Mouse (Mus musculus) urinary bladder, postnatal 4 days (tissue): ENCODE measurements around the gene Samd4b.
A peak's percentile ranks its signal among the peaks of the same experiment; 100 is the strongest.
"Not testable (repeated sequence)": the region's sequence is repeated elsewhere in the genome, so short reads cannot be mapped to it uniquely, and the experiment has no call there.

Experiments
- DNase-seq, 2 experiments: peaks; one replicate each; pipeline ENCODE4 v3.0.0; 2021 to 2022; ENCODE audit warnings: low spot score in 2 of 2

The Samd4b gene

DNA sequence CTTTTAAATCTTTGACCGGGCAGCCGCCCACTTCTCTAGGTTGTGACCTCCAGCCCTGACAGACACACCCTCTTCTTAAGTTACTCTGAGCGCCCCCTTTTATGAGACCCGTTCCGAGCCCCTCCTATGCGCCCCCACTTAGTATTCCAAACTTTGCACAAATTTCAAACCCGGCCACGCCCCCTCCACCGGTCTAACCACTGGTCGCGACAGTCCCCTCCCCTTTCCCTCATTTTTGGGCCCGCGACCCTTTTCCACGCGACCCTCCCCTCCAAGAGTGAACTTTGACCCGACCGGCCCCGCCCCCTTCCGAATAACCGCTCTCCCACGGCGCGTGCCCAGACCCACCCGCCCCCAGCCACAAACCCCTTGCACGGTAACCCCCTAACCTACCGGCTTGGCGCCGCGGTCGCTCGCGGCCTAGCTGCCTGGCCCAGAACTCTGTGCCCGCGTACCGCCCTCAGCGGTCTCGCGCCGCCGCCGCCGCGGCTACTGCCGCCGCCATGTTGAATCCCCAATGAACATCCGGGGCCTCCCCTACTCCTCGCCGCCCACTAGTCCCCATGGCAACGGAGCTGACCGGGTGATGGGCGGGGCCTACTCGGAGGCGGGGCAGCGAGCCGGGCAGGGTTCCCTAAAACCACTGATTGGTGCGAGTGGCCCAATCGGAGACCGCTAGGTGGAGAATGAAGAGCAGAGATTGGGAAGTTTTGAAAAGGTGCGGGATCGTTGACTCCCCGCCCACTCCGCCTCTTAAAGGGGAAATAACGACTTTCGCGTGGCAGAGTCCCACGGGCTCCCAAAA, at the start of gene Samd4b, which contains the start of gene Pak4:
Gene Samd4b, minus strand, starts transcription at position 503 of the 805 bp plus-strand sequence.
Gene Pak4, minus strand, starts transcription at position 544 of the 805 bp plus-strand sequence.
- peak; percentile 99 to 100 for DNase-seq

- DNase-seq = no peak
Measured at GRCm38 (mm10) chr7:28647016-28647415, 49.1 kb upstream of the Samd4b start.

- DNase-seq = no peak
Measured at GRCm38 (mm10) chr7:28645947-28646475, 48.1 kb upstream of the Samd4b start.

DNA sequence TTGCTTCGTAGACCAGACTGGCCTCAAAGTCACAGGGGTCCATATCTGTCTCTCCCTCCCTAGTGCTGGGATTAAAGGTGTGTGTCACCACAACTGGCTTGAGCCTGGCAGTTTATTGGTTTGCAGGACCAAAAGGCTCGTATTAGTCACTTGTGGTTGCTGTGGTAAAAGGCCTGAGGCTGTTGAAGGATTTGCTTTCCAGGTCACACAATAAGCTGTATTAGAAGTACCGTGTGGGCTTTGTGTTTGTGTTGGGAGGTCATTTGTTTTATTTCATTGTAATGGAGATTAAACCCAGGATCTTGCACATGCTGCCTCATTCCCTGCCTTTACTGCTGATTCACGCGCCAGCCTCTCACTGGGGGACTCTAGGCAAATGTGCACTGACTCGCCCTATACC, 47.4 kb upstream of the Samd4b start:
- DNase-seq = no peak

GRCm38 (mm10) chr7:28641546-28641945, 43.6 kb upstream of the Samd4b start:
- DNase-seq = no peak

GRCm38 (mm10) chr7:28637511-28637910, 39.6 kb upstream of the Samd4b start:
- no peak for DNase-seq

GRCm38 (mm10) chr7:28634128-28634527, 36.2 kb upstream of the Samd4b start:
- no peak for DNase-seq

GRCm38 (mm10) chr7:28631073-28631472, 33.1 kb upstream of the Samd4b start, which contains the start of gene Acp7:
TSS of gene Acp7 (minus strand) at chr7:28631332.
- DNase-seq = no peak

GRCm38 (mm10) chr7:28624791-28625190, 26.8 kb upstream of the Samd4b start:
- DNase-seq = no peak

GRCm38 (mm10) chr7:28619098-28619715, 21.3 kb upstream of the Samd4b start:
- no peak for DNase-seq

GRCm38 (mm10) chr7:28605951-28606350, 8.0 kb upstream of the Samd4b start:
- no peak for DNase-seq

DNA sequence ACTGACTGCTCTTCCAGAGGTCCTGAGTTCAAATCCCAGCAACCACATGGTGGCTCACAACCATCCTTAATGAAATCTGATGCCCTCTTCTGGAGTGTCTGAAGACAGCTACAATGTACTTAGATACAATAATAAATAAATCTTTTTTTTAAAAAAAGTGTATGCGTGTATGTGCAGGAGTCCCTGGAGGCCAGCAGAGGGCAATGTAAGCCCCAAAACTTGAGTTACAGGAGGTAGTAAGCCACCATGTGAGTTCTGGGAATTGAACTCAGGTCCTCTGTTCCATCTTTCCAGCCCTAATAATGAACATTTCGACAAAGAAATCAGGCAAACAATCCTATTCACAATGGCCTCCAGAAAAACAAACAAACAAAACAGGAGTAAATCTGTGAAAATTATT, 5.8 kb upstream of the Samd4b start:
- not testable (repeated sequence) for DNase-seq

GRCm38 (mm10) chr7:28603136-28603535, 5.2 kb upstream of the Samd4b start:
- DNase-seq = no peak

DNA sequence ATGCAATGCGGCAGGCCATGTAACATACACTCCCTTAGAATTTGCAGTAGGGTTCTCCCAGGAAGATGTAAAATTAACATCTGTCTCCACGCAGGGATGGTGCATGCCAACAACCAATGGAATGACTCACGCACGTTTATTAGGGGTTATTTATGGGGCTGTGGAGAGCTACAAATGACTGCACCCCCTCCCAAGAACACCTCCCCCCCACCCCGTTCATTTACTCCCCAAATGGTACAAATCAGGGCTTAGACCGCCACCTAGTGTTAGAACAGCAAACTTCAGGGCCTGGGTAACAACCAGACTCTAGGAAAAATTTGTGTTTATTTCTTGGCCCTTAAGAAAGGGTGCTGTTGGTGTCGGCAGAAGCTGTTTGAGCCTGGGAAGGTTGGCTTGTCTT, 3.7 kb upstream of the Samd4b start:
- no peak for DNase-seq

DNA sequence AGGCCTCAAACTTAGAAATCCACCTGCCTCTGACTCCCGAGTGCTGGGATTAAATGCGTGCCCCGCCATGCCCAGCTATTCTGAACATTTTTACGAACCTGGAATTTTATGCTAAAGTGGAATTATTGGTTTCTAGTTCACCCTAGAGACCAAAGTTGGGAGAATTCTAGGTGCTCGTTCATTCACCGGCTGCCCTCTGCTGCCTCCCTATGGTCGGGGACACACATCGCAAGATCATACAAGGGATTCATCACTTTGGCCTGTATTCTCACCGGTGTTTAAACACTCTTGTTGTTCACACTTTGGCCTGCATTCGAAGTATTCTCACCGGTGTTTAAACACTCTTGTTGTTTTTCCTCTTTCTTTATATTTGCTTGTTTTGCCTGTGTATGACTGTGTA, 3.1 kb upstream of the Samd4b start:
- peak; percentile 44 to 74 for DNase-seq

- no peak for DNase-seq
Measured at GRCm38 (mm10) chr7:28598951-28599350, 1.0 kb upstream of the Samd4b start.

DNA sequence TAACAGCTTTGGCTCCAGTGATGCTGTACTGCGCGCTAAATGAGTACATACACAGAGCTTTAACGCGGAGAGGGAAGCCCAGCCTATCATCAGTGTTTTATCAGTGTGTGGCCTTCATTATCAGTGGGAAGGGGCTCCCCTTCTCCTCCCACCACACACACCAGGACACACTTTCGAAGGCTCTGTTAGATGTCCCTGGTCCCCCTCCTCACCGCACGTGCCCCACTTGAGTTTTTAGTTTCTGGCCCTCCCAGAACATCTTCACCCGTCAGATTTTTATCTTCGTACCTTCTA, 720 bp downstream of the Samd4b start:
- DNase-seq = no peak

GRCm38 (mm10) chr7:28596436-28597276, 1.3 kb downstream of the Samd4b start:
- DNase-seq = peak in 1 of 2 experiments; percentile 58

GRCm38 (mm10) chr7:28595751-28596435, 2.1 kb downstream of the Samd4b start:
- no peak for DNase-seq

DNA sequence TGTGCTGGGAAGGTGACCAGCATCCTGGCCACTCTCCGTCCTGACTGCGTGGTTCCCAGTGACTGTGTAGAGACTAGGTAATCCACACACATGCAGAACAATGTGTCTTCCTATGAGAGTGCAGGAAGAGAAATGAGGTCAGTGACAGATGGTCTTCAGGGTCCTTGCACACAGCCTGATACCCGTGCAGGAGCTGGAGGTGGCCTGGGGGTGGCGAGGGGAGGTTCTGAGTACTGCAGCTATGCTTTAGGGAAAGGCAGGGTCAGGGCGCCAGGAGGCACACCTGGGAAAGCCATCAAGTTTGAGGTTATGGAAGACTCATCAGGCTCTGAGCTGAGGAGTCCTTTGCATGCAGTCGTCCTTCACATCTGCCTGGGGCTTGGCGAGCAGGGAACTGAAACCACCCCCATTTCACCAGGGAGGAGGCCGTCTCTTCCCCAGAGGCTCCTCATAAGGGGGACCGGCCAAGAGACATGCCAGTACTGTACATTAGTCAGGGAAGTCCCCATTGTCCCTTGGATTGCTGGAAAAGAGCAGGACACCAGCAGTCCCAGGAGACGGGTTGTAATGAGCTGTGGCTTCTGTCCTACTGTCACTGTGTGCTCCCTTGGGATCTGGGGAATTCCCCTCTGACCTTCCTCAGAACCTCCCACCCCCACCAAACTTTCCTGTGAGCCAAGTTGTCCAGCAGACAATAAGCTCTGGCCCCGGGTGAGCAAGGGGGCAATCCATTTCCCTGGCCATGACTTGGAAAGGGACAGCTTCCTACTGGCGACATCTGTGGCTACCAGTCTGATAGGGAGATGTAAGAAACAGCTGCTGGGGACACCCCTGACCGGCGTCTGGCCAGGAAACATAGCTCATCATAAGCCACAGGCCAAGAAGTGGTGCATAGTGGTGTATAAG, 4.5 kb downstream of the Samd4b start:
- DNase-seq = no peak
